Mouse (Mus musculus): ENCODE results near the gene Pithd1. TPM values are rescaled to one million over a fixed set of nuclear protein-coding genes. Genes with fewer than 3 reads are reported as not detected.
A peak's percentile ranks its signal among the peaks of the same experiment; 100 is the strongest.

Gene Pithd1
- polyA plus RNA-seq, 1 experiment = 35.2 TPM

DNA sequence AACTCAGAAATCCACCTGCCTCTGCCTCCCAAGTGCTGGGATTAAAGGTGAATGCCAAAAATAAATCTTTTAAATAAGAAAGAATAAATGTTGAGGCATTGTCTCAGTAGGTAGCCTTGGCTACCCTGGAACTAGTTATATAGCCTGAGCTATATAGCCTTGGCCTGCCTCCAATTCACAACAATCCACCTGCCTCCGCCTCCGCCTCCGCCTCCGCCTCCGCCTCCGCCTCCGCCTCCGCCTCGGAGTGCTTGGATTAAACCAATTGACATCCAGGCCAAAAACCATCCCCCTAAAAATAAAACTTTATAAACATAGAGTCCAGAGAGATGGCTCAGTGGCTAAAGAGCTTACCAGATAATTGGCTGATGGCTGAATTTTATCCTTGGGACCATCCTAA, 35.9 kb upstream of the Pithd1 start:
- TF ChIP-seq TCF3 (IDR thresholded peaks at IDR 0.05; ENCODE audit: insufficient read length, low read depth) = no peak
- TF ChIP-seq POLR2AphosphoS2 (IDR thresholded peaks at IDR 0.05; ENCODE audit: insufficient read length, low read depth) = no peak
- no peak for TF ChIP-seq MYOG (IDR thresholded peaks at IDR 0.05; ENCODE audit: control insufficient read depth in 1 of 3, insufficient read depth in 1 of 3, insufficient read length in 2 of 3, low read depth in 2 of 3)
- TF ChIP-seq USF1 (IDR thresholded peaks at IDR 0.05; ENCODE audit: low read depth) = no peak
- TF ChIP-seq MAX (IDR thresholded peaks at IDR 0.05; ENCODE audit: low read depth) = no peak
- TF ChIP-seq SRF (IDR thresholded peaks at IDR 0.05; ENCODE audit: control insufficient read depth, insufficient read length, low read depth) = no peak
- no peak for TF ChIP-seq REST (IDR thresholded peaks at IDR 0.05; ENCODE audit: insufficient read depth, insufficient read length)
- TF ChIP-seq CEBPB (IDR thresholded peaks at IDR 0.05; ENCODE audit: insufficient read depth, poor library complexity, severe bottlenecking) = no peak
- TF ChIP-seq E2F4 (IDR thresholded peaks at IDR 0.05; ENCODE audit: insufficient read depth) = no peak
- no peak for TF ChIP-seq MYOD1 (IDR thresholded peaks at IDR 0.05; ENCODE audit: control insufficient read depth in 1 of 3, insufficient read length in 2 of 3, low read depth in 2 of 3)
- Histone ChIP-seq H3K4me3 (no peak overlapping the region), H3K36me3 (ENCODE audit: control insufficient read depth, insufficient read depth) (no peaks in the 10 kb centered on the region), H3ac (ENCODE audit: control insufficient read depth, insufficient read length) (no peak overlapping the region), H3K79me2 (ENCODE audit: control insufficient read depth, insufficient read depth) (peaks cover 33% of the 10 kb centered on the region), H3K27me3 (ENCODE audit: control insufficient read depth, insufficient read depth, insufficient read length) (no peaks in the 10 kb centered on the region), H3K4me2 (ENCODE audit: low read depth) (no peak overlapping the region)

DNA sequence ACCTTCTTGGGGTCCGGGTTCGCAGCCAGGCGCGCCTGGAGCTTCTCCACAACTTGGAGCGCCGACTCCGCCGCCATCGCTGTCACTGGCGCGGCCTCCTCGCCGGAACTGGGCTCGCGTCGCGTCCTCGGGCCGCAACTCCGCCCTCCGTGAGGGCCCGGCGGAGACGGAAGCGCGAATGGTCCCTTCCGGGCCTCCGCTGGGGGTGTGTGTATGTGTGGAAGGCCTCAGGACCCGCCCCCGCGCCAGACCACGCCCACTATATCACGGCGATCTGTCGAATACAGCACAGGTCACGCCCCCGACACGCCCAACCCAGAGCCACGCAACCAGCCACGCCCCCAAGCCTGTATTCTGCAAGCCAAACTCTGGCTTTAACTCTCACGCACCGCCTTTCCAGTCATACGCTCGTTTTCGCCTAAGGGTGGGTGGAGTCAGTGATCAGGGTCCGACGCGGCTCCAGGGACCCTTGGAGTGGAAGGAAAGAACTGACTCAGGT, 34.5 kb upstream of the Pithd1 start, which contains the start of gene Eloa:
Gene Eloa (minus strand): TSS at position 215 of the 499 bp plus-strand sequence.
- H3K27me3 ChIP-seq (ENCODE audit: control insufficient read depth, insufficient read depth, insufficient read length) = no peaks in the 10 kb centered on the region
- H3K79me2 ChIP-seq (ENCODE audit: control insufficient read depth, insufficient read depth) = peaks cover 45% of the 10 kb centered on the region
- peak within 1 kb of the TSS; percentile 69 for H3ac ChIP-seq (ENCODE audit: control insufficient read depth, insufficient read length)
- H3K36me3 ChIP-seq (ENCODE audit: control insufficient read depth, insufficient read depth) = no peaks in the 10 kb centered on the region
- peak within 1 kb of the TSS; percentile 80 for H3K4me3 ChIP-seq
- peak within 1 kb of the TSS; percentile 92 for H3K4me2 ChIP-seq (ENCODE audit: low read depth)
- TF ChIP-seq POLR2AphosphoS2 (IDR thresholded peaks at IDR 0.05; ENCODE audit: insufficient read length, low read depth) (peak; percentile 94), SRF (IDR thresholded peaks at IDR 0.05; ENCODE audit: control insufficient read depth, insufficient read length, low read depth) (peak; percentile 56), E2F4 (IDR thresholded peaks at IDR 0.05; ENCODE audit: insufficient read depth) (no peak), MYOG (IDR thresholded peaks at IDR 0.05; ENCODE audit: control insufficient read depth in 1 of 3, insufficient read depth in 1 of 3, insufficient read length in 2 of 3, low read depth in 2 of 3) (peak in 1 of 3 experiments; percentile 27), TCF12 (IDR thresholded peaks at IDR 0.05; ENCODE audit: insufficient read depth, poor library complexity, severe bottlenecking) (no peak), MYOD1 (IDR thresholded peaks at IDR 0.05; ENCODE audit: control insufficient read depth in 1 of 3, insufficient read length in 2 of 3, low read depth in 2 of 3) (peak in 1 of 3 experiments; percentile 3), USF1 (IDR thresholded peaks at IDR 0.05; ENCODE audit: low read depth) (no peak), CEBPB (IDR thresholded peaks at IDR 0.05; ENCODE audit: insufficient read depth, poor library complexity, severe bottlenecking) (no peak), POLR2A (IDR thresholded peaks at IDR 0.05; ENCODE audit: insufficient read length, low read depth) (peak; percentile 90), MAX (IDR thresholded peaks at IDR 0.05; ENCODE audit: low read depth) (no peak), TCF3 (IDR thresholded peaks at IDR 0.05; ENCODE audit: insufficient read length, low read depth) (no peak), REST (IDR thresholded peaks at IDR 0.05; ENCODE audit: insufficient read depth, insufficient read length) (no peak)

DNA sequence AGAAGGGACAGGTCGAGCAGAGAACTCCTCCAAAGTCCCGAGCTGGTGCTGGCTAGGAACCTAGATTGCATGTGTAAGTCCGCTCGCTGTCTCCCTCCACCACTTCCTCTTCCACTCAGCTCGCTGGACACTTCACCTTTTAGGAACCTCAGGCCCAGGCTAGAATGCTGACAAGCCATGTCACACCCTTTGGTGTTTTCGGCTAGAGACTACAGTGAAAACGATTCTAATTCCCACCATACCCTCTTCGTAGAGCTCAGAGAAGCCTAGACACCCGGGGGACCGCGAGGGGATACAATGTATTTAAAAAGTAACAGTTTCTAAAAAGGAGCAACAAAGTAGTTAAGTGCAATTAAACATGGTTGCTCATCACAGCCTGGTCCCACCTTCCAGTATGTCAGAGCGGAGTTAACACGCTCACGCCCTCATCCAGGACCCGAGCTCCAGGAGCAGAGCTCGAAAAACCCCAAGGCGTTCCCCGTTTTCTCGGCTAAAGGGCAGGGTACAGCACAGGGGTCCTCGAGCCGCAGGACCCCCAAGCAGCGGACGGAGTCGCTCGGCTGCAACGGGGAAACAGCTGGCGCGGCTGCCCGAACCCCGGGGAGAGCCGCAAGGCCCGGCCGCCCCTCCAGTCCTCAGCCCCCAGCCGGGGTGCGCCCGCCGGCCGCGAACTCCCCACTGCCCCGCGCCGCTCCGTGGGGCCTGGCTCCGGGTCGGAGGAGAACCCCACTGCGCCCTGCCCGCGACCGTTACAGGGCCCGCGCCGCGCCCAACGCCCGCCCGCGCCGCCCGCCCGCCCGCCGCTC, 33.9 kb upstream of the Pithd1 start:
- Histone ChIP-seq H3K4me2 (ENCODE audit: low read depth) (peak overlapping the region; percentile 92), H3K27me3 (ENCODE audit: control insufficient read depth, insufficient read depth, insufficient read length) (no peaks in the 10 kb centered on the region)
- no peak for TF ChIP-seq E2F4 (IDR thresholded peaks at IDR 0.05; ENCODE audit: insufficient read depth)
- no peak for TF ChIP-seq CEBPB (IDR thresholded peaks at IDR 0.05; ENCODE audit: insufficient read depth, poor library complexity, severe bottlenecking)

DNA sequence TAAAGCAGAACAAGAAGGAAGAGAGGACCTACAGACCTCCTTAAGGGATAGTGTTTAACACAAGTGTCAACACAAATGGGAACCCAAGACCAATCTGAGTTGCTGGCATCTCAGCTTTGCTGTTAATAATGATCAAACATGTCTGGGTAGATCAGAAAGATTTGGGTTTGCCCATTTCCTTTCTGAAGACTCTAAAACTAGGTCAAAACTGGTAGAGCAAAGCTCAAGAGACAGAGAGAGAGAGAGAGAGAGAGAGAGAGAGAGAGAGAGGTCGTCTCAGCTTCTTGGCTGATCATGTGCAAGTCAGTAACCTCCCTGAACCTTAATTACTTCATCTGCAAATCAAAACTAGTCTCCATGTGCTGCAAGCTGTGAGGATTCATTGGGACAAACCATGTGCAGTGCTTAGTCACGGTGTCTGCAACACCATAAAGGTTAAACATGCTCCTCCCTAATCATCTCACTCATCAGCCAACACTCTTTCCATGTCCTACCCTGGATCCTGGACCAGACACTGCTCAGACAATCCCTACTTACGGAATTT, 29.1 kb upstream of the Pithd1 start:
- no peaks in the 10 kb centered on the region for H3K27me3 ChIP-seq (ENCODE audit: control insufficient read depth, insufficient read depth, insufficient read length)
- H3K36me3 ChIP-seq (ENCODE audit: control insufficient read depth, insufficient read depth) = peaks cover 13% of the 10 kb centered on the region
- H3K79me2 ChIP-seq (ENCODE audit: control insufficient read depth, insufficient read depth) = peaks cover 64% of the 10 kb centered on the region
- no peak overlapping the region for H3K4me3 ChIP-seq
- no peak overlapping the region for H3ac ChIP-seq (ENCODE audit: control insufficient read depth, insufficient read length)
- no peak for TF ChIP-seq CEBPB (IDR thresholded peaks at IDR 0.05; ENCODE audit: insufficient read depth, poor library complexity, severe bottlenecking)
- TF ChIP-seq MYOD1 (IDR thresholded peaks at IDR 0.05; ENCODE audit: control insufficient read depth in 1 of 3, insufficient read length in 2 of 3, low read depth in 2 of 3) = no peak
- no peak for TF ChIP-seq TCF12 (IDR thresholded peaks at IDR 0.05; ENCODE audit: insufficient read depth, poor library complexity, severe bottlenecking)
- TF ChIP-seq USF1 (IDR thresholded peaks at IDR 0.05; ENCODE audit: low read depth) = no peak
- no peak for TF ChIP-seq MAX (IDR thresholded peaks at IDR 0.05; ENCODE audit: low read depth)
- no peak for TF ChIP-seq REST (IDR thresholded peaks at IDR 0.05; ENCODE audit: insufficient read depth, insufficient read length)
- TF ChIP-seq MYOG (IDR thresholded peaks at IDR 0.05; ENCODE audit: control insufficient read depth in 1 of 3, insufficient read depth in 1 of 3, insufficient read length in 2 of 3, low read depth in 2 of 3) = no peak
- TF ChIP-seq POLR2A (IDR thresholded peaks at IDR 0.05; ENCODE audit: insufficient read length, low read depth) = no peak
- no peak for TF ChIP-seq SRF (IDR thresholded peaks at IDR 0.05; ENCODE audit: control insufficient read depth, insufficient read length, low read depth)
- TF ChIP-seq TCF3 (IDR thresholded peaks at IDR 0.05; ENCODE audit: insufficient read length, low read depth) = no peak
- no peak for TF ChIP-seq POLR2AphosphoS2 (IDR thresholded peaks at IDR 0.05; ENCODE audit: insufficient read length, low read depth)
- no peak for TF ChIP-seq E2F4 (IDR thresholded peaks at IDR 0.05; ENCODE audit: insufficient read depth)
- no peak overlapping the region for H3K4me2 ChIP-seq (ENCODE audit: low read depth)

More for the DNA sequence above, 33.9 kb upstream of the Pithd1 start:
- Histone ChIP-seq H3K4me3 (peak overlapping the region; percentile 80), H3K36me3 (ENCODE audit: control insufficient read depth, insufficient read depth) (no peaks in the 10 kb centered on the region), H3ac (ENCODE audit: control insufficient read depth, insufficient read length) (peak overlapping the region; percentile 69), H3K79me2 (ENCODE audit: control insufficient read depth, insufficient read depth) (peaks cover 52% of the 10 kb centered on the region)

Measured in myocyte (in vitro differentiated cells).